Mouse (Mus musculus) hindbrain, embryonic 14.5 days (tissue): ENCODE results near the gene Cox4i1. TPM values are rescaled to one million over a fixed set of nuclear protein-coding genes. Genes with fewer than 3 reads are reported as not detected.

Experiments
- ATAC-seq: fragments of 200-750 bp; cut with Nextera tagmentation; 2 replicates; pipeline ENCODE4 v1.8.0; 2017; ENCODE audit warnings: moderate number of reproducible peaks, mild to moderate bottlenecking, moderate TSS enrichment, moderate library complexity; ENCODE audit not compliant: low FRiP score
- DNase-seq: peaks from one replicate; pipeline ENCODE4 v3.0.0-alpha.2; 2015; ENCODE audit warnings: low spot score
- H3K27ac ChIP-seq: fragments of 300-500 bp; sonication (generic); 2 replicates; pipeline ENCODE4 v1.5.1; 2014; ENCODE audit warnings: mild to moderate bottlenecking, moderate library complexity
- H3K27me3 ChIP-seq: fragments of 300-500 bp; sonication (generic); 2 replicates; pipeline ENCODE4 v1.6.1; 2014; ENCODE audit warnings: mild to moderate bottlenecking, low read length, mixed read lengths; ENCODE audit not compliant: control insufficient read depth, insufficient read depth
- H3K36me3 ChIP-seq: fragments of 300-500 bp; sonication (generic); replicated peaks from 2 replicates; pipeline ENCODE4 v1.6.1; 2014; ENCODE audit not compliant: control insufficient read depth, insufficient read depth
- H3K4me1 ChIP-seq: fragments of 300-500 bp; sonication (generic); replicated peaks from 2 replicates; pipeline ENCODE4 v1.6.1; 2014; ENCODE audit warnings: antibody characterized with exemption, low read length, mixed read lengths; ENCODE audit not compliant: control insufficient read depth, insufficient read depth
- H3K4me2 ChIP-seq: fragments of 300-500 bp; sonication (generic); replicated peaks from 2 replicates; pipeline ENCODE4 v1.6.1; 2014; ENCODE audit warnings: mild to moderate bottlenecking, moderate library complexity
- H3K4me3 ChIP-seq: fragments of 300-500 bp; sonication (generic); replicated peaks from 2 replicates; pipeline ENCODE4 v1.5.1; 2014; ENCODE audit warnings: mild to moderate bottlenecking, low read length
- H3K9ac ChIP-seq: fragments of 300-500 bp; sonication (generic); 2 replicates; pipeline ENCODE4 v1.6.1; 2014
- H3K9me3 ChIP-seq: fragments of 300-500 bp; sonication (generic); 2 replicates; pipeline ENCODE4 v1.6.1; 2016; ENCODE audit warnings: low read length; ENCODE audit not compliant: control insufficient read depth
- WGBS: fragments of 180-500 bp; shearing (Covaris S2); extraction: QIAGEN DNeasy Blood & Tissue Kit; methylation state at CpG from one replicate; pipeline ENCODE4 v1.1.7; 2014; 5-methylcytosine and 5-hydroxymethylcytosine counted together
- polyA plus RNA-seq: library from polyadenylated mRNA; unstranded; fragments of >200 nt; fragmentation: Nextera tagmentation; extraction: Ambion mirVana; gene quantifications from 2 replicates; pipeline ENCODE4 v1.2.1, GENCODE M21; 2014

Gene Cox4i1
- polyA plus RNA-seq, 1 experiment from 2014 or later: 1,254 TPM

- no peaks in the 10 kb centered on the region for H3K36me3 ChIP-seq
- H3K9me3 ChIP-seq: no peaks in the 10 kb centered on the region
- H3K4me2 ChIP-seq: no peak overlapping the region
- no peak for DNase-seq
- no peak for ATAC-seq
- no peak overlapping the region for H3K9ac ChIP-seq
- no peak overlapping the region for H3K27ac ChIP-seq
- no peak overlapping the region for H3K4me3 ChIP-seq
- H3K4me1 ChIP-seq: peaks cover 11% of the 10 kb centered on the region
- H3K27me3 ChIP-seq: peaks cover 9% of the 10 kb centered on the region
- WGBS: 74% methylated on average over 21 of the region's 21 CpGs
These were observed 36.3 kb upstream of the Cox4i1 start for GRCm38 (mm10) chr8:120631441-120632375.

- Histone ChIP-seq H3K27ac (no peak overlapping the region), H3K4me2 (peak overlapping the region; percentile 100), H3K4me1 (peaks cover 11% of the 10 kb centered on the region), H3K9ac (peak overlapping the region; percentile 83), H3K27me3 (peaks cover 9% of the 10 kb centered on the region), H3K4me3 (peak overlapping the region; percentile 73), H3K36me3 (no peaks in the 10 kb centered on the region), H3K9me3 (no peaks in the 10 kb centered on the region)
- ATAC-seq: no peak
- DNase-seq: no peak
- WGBS: 24% methylated on average over 17 of the region's 17 CpGs
These were observed 34.9 kb upstream of the Cox4i1 start for GRCm38 (mm10) chr8:120632969-120633664.

- Histone ChIP-seq H3K4me2 (peak overlapping the region; percentile 100), H3K9ac (peak overlapping the region; percentile 83), H3K4me1 (peaks cover 11% of the 10 kb centered on the region), H3K27ac (no peak overlapping the region), H3K4me3 (peak overlapping the region; percentile 73), H3K9me3 (no peaks in the 10 kb centered on the region), H3K36me3 (no peaks in the 10 kb centered on the region), H3K27me3 (peaks cover 9% of the 10 kb centered on the region)
- under 1% methylated on average over 44 of the region's 44 CpGs for WGBS
- peak; percentile 59; the same call in 1 of the 2 replicates for ATAC-seq
- no peak for DNase-seq
These were observed 34.3 kb upstream of the Cox4i1 start for GRCm38 (mm10) chr8:120633665-120634271.

GRCm38 (mm10) chr8:120634329-120634839 lies 33.6 kb upstream of the Cox4i1 start:
- Histone ChIP-seq H3K27ac (no peak overlapping the region), H3K27me3 (peaks cover 9% of the 10 kb centered on the region), H3K4me2 (peak overlapping the region; percentile 100), H3K4me1 (peaks cover 11% of the 10 kb centered on the region), H3K9ac (peak overlapping the region; percentile 83), H3K4me3 (peak overlapping the region; percentile 73), H3K36me3 (no peaks in the 10 kb centered on the region), H3K9me3 (no peaks in the 10 kb centered on the region)
- DNase-seq (peak; percentile 41), ATAC-seq (no peak)
- WGBS: under 1% methylated on average over 28 of the region's 42 CpGs

- ATAC-seq: no peak
- H3K27ac ChIP-seq: no peak overlapping the region
- no peak for DNase-seq
- WGBS: 45% methylated on average over 8 of the region's 8 CpGs
- no peaks in the 10 kb centered on the region for H3K9me3 ChIP-seq
- H3K9ac ChIP-seq: no peak overlapping the region
- no peaks in the 10 kb centered on the region for H3K4me1 ChIP-seq
- no peak overlapping the region for H3K4me3 ChIP-seq
- H3K36me3 ChIP-seq: no peaks in the 10 kb centered on the region
- H3K27me3 ChIP-seq: no peaks in the 10 kb centered on the region
- no peak overlapping the region for H3K4me2 ChIP-seq
These were observed 26.8 kb upstream of the Cox4i1 start for GRCm38 (mm10) chr8:120641245-120641644.

- Histone ChIP-seq H3K36me3 (no peaks in the 10 kb centered on the region), H3K9me3 (no peaks in the 10 kb centered on the region), H3K27me3 (no peaks in the 10 kb centered on the region), H3K27ac (no peak overlapping the region), H3K4me1 (no peaks in the 10 kb centered on the region), H3K4me2 (no peak overlapping the region), H3K9ac (no peak overlapping the region), H3K4me3 (no peak overlapping the region)
- 83% methylated on average over 10 of the region's 10 CpGs for WGBS
- DNase-seq (no peak), ATAC-seq (no peak)
These were observed 25.9 kb upstream of the Cox4i1 start for GRCm38 (mm10) chr8:120642031-120642662.

- Histone ChIP-seq H3K36me3 (no peaks in the 10 kb centered on the region), H3K4me2 (no peak overlapping the region), H3K9ac (no peak overlapping the region), H3K27ac (no peak overlapping the region), H3K4me1 (no peaks in the 10 kb centered on the region), H3K4me3 (no peak overlapping the region), H3K9me3 (no peaks in the 10 kb centered on the region), H3K27me3 (no peaks in the 10 kb centered on the region)
- ATAC-seq (peak; percentile 72; the same call in 1 of the 2 replicates), DNase-seq (peak; percentile 66)
- 76% methylated on average over 7 of the region's 7 CpGs for WGBS
These were observed 23.4 kb upstream of the Cox4i1 start for GRCm38 (mm10) chr8:120644663-120645062.

GRCm38 (mm10) chr8:120647532-120647931 lies 20.5 kb upstream of the Cox4i1 start, which contains the start of gene 1190005I06Rik:
1190005I06Rik (minus strand) TSS chr8:120647632.
- Histone ChIP-seq H3K4me1 (no peaks in the 10 kb centered on the region), H3K4me2 (no peak within 1 kb of the TSS), H3K9me3 (no peaks in the 10 kb centered on the region), H3K9ac (no peak within 1 kb of the TSS), H3K27me3 (no peaks in the 10 kb centered on the region), H3K27ac (no peak within 1 kb of the TSS), H3K4me3 (no peak within 1 kb of the TSS), H3K36me3 (no peaks in the 10 kb centered on the region; the same call in 1 of the 2 replicates)
- ATAC-seq (no peak), DNase-seq (no peak)
- 55% methylated on average over 7 of the region's 7 CpGs for WGBS
